Mouse (Mus musculus): Measurements from ENCODE around the gene Scamp4. TPM values are rescaled to one million over a fixed set of nuclear protein-coding genes. Genes with fewer than 3 reads are reported as not detected.

The Scamp4 gene
- 61.2 and 64.3 TPM in 2 replicates for polyA plus RNA-seq (2015; fragmentation: Nextera tagmentation; extraction: Ambion mirVana)

- Histone ChIP-seq H3K27me3 (ENCODE audit: control insufficient read depth, insufficient read depth, low read depth, low read length) (peaks cover 2% of the 10 kb centered on the region; the same call in 1 of the 2 replicates), H3K4me2 (ENCODE audit: low read length) (peak within 1 kb of the TSS; percentile 77), H3K9me3 (replicated peaks; ENCODE audit: control insufficient read depth, low read length, poor library complexity, severe bottlenecking) (no peaks in the 10 kb centered on the region), H3K4me3 (ENCODE audit: low read depth, low read length) (peak within 1 kb of the TSS; percentile 73), H3K27ac (ENCODE audit: low read length) (peak within 1 kb of the TSS; percentile 93), H3K4me1 (ENCODE audit: control insufficient read depth, insufficient read depth, low read length) (peaks cover 18% of the 10 kb centered on the region), H3K9ac (ENCODE audit: low read depth, low read length) (peak within 1 kb of the TSS; percentile 80), H3K36me3 (ENCODE audit: control insufficient read depth, insufficient read depth, low read length) (peaks cover 18% of the 10 kb centered on the region)
- ATAC-seq = peak; percentile 95
- under 1% methylated on average over 54 of the region's 54 CpGs for WGBS
Measured at GRCm38 (mm10) chr10:80602698-80603325, at the start of gene Scamp4, which contains the start of gene Adat3. TSS of gene Scamp4 (plus strand) at chr10:80602872. TSS of gene Adat3 (plus strand) at chr10:80602880.

DNA sequence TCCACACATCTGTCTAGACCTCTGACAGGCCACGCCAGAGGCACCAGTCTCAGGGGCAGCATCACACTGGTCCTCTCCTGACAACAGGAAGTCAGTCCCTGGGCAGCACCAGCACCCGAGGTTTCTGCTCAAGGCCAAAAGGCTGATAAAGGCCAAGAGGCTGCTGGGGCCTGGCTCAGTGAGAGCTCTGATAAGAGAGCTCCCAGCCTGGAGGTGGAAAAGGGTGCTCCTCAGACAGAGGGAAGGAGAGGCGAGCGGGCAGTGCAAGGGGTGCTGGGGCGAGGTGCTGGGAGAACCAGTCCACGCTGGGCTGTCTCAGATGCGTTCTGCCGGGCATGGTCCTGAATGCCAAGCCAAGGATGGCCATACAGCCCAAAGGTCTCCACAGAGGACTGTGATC, 49.1 kb upstream of the Scamp4 start:
- WGBS = 91% methylated on average over 8 of the region's 8 CpGs
- Histone ChIP-seq H3K9ac (ENCODE audit: low read depth, low read length) (no peak overlapping the region), H3K4me3 (ENCODE audit: low read depth, low read length) (no peak overlapping the region), H3K36me3 (ENCODE audit: control insufficient read depth, insufficient read depth, low read length) (peaks cover 12% of the 10 kb centered on the region; the same call in 1 of the 2 replicates), H3K27ac (ENCODE audit: low read length) (no peak overlapping the region), H3K4me1 (ENCODE audit: control insufficient read depth, insufficient read depth, low read length) (peaks cover 5% of the 10 kb centered on the region; the same call in 1 of the 2 replicates), H3K9me3 (replicated peaks; ENCODE audit: control insufficient read depth, low read length, poor library complexity, severe bottlenecking) (no peaks in the 10 kb centered on the region), H3K27me3 (ENCODE audit: control insufficient read depth, insufficient read depth, low read depth, low read length) (no peaks in the 10 kb centered on the region), H3K4me2 (ENCODE audit: low read length) (no peak overlapping the region)
- ATAC-seq = no peak

- Histone ChIP-seq H3K36me3 (ENCODE audit: control insufficient read depth, insufficient read depth, low read length) (peaks cover 10% of the 10 kb centered on the region; the same call in 1 of the 2 replicates), H3K4me3 (ENCODE audit: low read depth, low read length) (no peak overlapping the region), H3K9ac (ENCODE audit: low read depth, low read length) (no peak overlapping the region), H3K27ac (ENCODE audit: low read length) (no peak overlapping the region), H3K27me3 (ENCODE audit: control insufficient read depth, insufficient read depth, low read depth, low read length) (no peaks in the 10 kb centered on the region), H3K4me1 (ENCODE audit: control insufficient read depth, insufficient read depth, low read length) (peaks cover 7% of the 10 kb centered on the region; the same call in 1 of the 2 replicates), H3K4me2 (ENCODE audit: low read length) (no peak overlapping the region), H3K9me3 (replicated peaks; ENCODE audit: control insufficient read depth, low read length, poor library complexity, severe bottlenecking) (no peaks in the 10 kb centered on the region)
- 90% methylated on average over 6 of the region's 6 CpGs for WGBS
- ATAC-seq = no peak
Measured at GRCm38 (mm10) chr10:80553997-80554396, 48.7 kb upstream of the Scamp4 start.

GRCm38 (mm10) chr10:80557346-80557965, 45.2 kb upstream of the Scamp4 start:
- Histone ChIP-seq H3K36me3 (ENCODE audit: control insufficient read depth, insufficient read depth, low read length) (no peaks in the 10 kb centered on the region), H3K9ac (ENCODE audit: low read depth, low read length) (no peak overlapping the region), H3K9me3 (replicated peaks; ENCODE audit: control insufficient read depth, low read length, poor library complexity, severe bottlenecking) (no peaks in the 10 kb centered on the region), H3K4me3 (ENCODE audit: low read depth, low read length) (no peak overlapping the region), H3K4me2 (ENCODE audit: low read length) (no peak overlapping the region), H3K4me1 (ENCODE audit: control insufficient read depth, insufficient read depth, low read length) (peaks cover 24% of the 10 kb centered on the region), H3K27ac (ENCODE audit: low read length) (no peak overlapping the region), H3K27me3 (ENCODE audit: control insufficient read depth, insufficient read depth, low read depth, low read length) (no peaks in the 10 kb centered on the region)
- 30% methylated on average over 5 of the region's 5 CpGs for WGBS
- no peak for ATAC-seq

DNA sequence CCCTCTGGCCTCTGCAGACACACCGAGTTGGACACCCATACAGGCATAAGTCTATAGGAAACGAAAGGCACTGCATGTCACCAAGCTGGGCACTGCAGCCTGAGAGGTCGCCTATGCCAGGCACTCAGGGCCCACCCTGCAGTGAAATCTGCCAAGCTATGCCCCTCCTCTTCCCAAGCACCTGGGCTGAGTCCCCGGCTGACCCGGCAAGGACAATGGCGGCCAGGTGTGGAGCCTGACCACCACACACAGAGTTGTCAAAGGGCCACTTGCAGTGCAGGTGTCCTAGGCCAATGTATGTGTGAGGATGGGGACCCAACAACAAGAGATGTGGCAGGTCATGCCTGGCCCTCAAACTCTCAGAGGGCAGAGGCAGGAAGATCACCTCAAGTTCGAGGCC, 43.2 kb upstream of the Scamp4 start:
- Histone ChIP-seq H3K36me3 (ENCODE audit: control insufficient read depth, insufficient read depth, low read length) (no peaks in the 10 kb centered on the region), H3K9ac (ENCODE audit: low read depth, low read length) (no peak overlapping the region), H3K27ac (ENCODE audit: low read length) (no peak overlapping the region), H3K9me3 (replicated peaks; ENCODE audit: control insufficient read depth, low read length, poor library complexity, severe bottlenecking) (no peaks in the 10 kb centered on the region), H3K27me3 (ENCODE audit: control insufficient read depth, insufficient read depth, low read depth, low read length) (no peaks in the 10 kb centered on the region), H3K4me3 (ENCODE audit: low read depth, low read length) (no peak overlapping the region), H3K4me1 (ENCODE audit: control insufficient read depth, insufficient read depth, low read length) (peaks cover 30% of the 10 kb centered on the region), H3K4me2 (ENCODE audit: low read length) (no peak overlapping the region)
- 93% methylated on average over 7 of the region's 7 CpGs for WGBS
- no peak for ATAC-seq

DNA sequence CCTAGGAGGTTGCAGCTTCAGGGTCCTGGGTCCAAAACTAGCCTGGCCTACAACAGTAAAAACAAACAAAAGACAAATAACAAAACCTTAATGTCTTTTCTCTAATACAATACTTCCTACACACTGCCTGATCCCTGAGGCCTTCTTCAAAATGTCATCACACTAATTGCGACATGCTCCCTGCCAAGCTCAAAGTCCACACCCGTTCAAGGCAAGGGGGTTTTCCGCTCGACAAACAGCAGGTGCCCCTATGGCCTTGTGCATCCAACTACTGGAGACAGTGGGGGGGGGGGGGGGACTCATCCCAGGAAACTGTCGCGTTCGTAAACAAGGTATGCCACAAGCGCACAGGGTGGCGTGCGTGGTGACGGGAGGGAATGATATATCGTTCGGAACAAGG, 42.1 kb upstream of the Scamp4 start:
- Histone ChIP-seq H3K4me1 (ENCODE audit: control insufficient read depth, insufficient read depth, low read length) (peaks cover 30% of the 10 kb centered on the region), H3K27me3 (ENCODE audit: control insufficient read depth, insufficient read depth, low read depth, low read length) (no peaks in the 10 kb centered on the region), H3K4me2 (ENCODE audit: low read length) (peak overlapping the region; percentile 96), H3K36me3 (ENCODE audit: control insufficient read depth, insufficient read depth, low read length) (no peaks in the 10 kb centered on the region), H3K9ac (ENCODE audit: low read depth, low read length) (peak overlapping the region; percentile 91), H3K9me3 (replicated peaks; ENCODE audit: control insufficient read depth, low read length, poor library complexity, severe bottlenecking) (no peaks in the 10 kb centered on the region), H3K27ac (ENCODE audit: low read length) (no peak overlapping the region), H3K4me3 (ENCODE audit: low read depth, low read length) (peak overlapping the region; percentile 95)
- WGBS = under 1% methylated on average over 13 of the region's 13 CpGs
- no peak for ATAC-seq

DNA sequence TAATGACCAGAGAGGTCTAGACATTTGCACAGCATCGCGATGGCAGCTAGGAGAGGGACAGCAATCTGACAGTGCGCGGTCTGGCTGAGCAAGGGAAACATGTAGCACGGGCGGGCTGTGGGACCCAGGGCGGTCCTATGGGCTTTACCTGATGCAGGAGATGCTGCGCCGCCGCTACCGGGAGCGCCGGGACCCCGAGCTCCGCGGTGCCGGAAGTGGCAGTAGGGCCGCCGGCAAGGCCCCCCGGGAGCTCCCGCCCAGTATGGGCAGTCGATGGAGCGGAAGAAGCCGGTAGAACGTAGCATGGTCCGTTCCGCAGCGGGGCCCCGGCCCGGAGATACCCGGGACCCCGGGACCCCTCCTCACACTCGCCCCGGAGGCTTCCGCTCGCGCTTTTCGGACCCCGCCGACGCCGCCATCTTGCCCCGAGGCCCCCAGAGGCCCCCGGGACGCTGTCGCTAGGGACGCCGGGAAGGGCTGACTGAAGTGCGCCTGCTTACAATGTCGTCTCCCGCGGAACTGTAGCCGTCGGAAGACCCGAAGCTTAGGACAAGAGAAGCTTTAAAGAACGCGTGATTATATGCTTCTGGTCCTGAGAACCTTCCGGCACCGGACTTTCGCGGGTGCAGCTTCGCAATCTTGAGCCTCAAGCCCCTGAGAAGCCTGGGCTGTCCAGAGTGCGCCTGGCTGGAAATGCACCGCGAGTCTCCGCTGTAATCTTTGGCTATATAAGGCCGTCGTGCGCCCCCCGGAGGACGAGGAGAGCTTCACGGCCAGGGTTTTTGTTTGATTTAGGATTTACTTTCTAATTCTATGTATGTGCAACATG, 41.3 kb upstream of the Scamp4 start, which contains the start of gene Rexo1:
Rexo1 (minus strand) TSS at position 445 of the 829 bp plus-strand sequence.
- no peaks in the 10 kb centered on the region for H3K9me3 ChIP-seq (replicated peaks; ENCODE audit: control insufficient read depth, low read length, poor library complexity, severe bottlenecking)
- peak within 1 kb of the TSS; percentile 95 for H3K4me3 ChIP-seq (ENCODE audit: low read depth, low read length)
- WGBS = under 1% methylated on average over 70 of the region's 72 CpGs
- H3K4me2 ChIP-seq (ENCODE audit: low read length) = peak within 1 kb of the TSS; percentile 96
- peak within 1 kb of the TSS; percentile 91 for H3K9ac ChIP-seq (ENCODE audit: low read depth, low read length)
- H3K27ac ChIP-seq (ENCODE audit: low read length) = peak within 1 kb of the TSS; percentile 97
- no peaks in the 10 kb centered on the region for H3K27me3 ChIP-seq (ENCODE audit: control insufficient read depth, insufficient read depth, low read depth, low read length)
- peaks cover 30% of the 10 kb centered on the region for H3K4me1 ChIP-seq (ENCODE audit: control insufficient read depth, insufficient read depth, low read length)
- no peaks in the 10 kb centered on the region for H3K36me3 ChIP-seq (ENCODE audit: control insufficient read depth, insufficient read depth, low read length)
- peak; percentile 83 for ATAC-seq

GRCm38 (mm10) chr10:80566375-80567092, 36.1 kb upstream of the Scamp4 start:
- Histone ChIP-seq H3K4me3 (ENCODE audit: low read depth, low read length) (peak overlapping the region; percentile 2; the same call in 1 of the 2 replicates), H3K36me3 (ENCODE audit: control insufficient read depth, insufficient read depth, low read length) (peaks cover 6% of the 10 kb centered on the region; the same call in 1 of the 2 replicates), H3K27ac (ENCODE audit: low read length) (peak overlapping the region; percentile 61), H3K27me3 (ENCODE audit: control insufficient read depth, insufficient read depth, low read depth, low read length) (no peaks in the 10 kb centered on the region), H3K4me2 (ENCODE audit: low read length) (peak overlapping the region; percentile 43), H3K9ac (ENCODE audit: low read depth, low read length) (peak overlapping the region; percentile 52; the same call in 1 of the 2 replicates), H3K9me3 (replicated peaks; ENCODE audit: control insufficient read depth, low read length, poor library complexity, severe bottlenecking) (no peaks in the 10 kb centered on the region), H3K4me1 (ENCODE audit: control insufficient read depth, insufficient read depth, low read length) (peaks cover 27% of the 10 kb centered on the region)
- 4% methylated on average over 17 of the region's 17 CpGs for WGBS
- peak; percentile 52 for ATAC-seq

Data from midbrain, embryonic 16.5 days (tissue).